ENCODE assay signal across 8 mouse cellular contexts in the genomic region with DNA sequence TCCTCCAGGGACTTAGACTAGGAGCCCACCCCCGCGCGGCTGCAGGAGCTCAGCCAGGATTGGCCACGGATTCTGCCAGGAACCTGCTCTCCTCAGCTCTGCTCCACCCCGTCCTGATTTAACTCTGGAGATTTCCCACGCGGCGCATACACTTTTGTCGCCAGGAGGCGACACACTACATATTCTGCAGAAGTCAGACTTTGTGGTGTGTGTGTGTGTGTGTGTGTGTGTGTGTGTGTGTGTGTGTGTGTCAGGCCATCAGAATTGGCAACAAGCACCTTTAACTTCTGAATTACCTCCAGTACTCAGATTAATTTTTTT. TPM values are rescaled to one million over a fixed set of nuclear protein-coding genes. Genes with fewer than 3 reads are reported as not detected.
A peak's percentile ranks its signal among the peaks of the same experiment; 100 is the strongest.
DNase-seq lines count a peak whose midpoint lies in the region; ATAC-seq lines count a peak whose summit lies in the region.

No protein-coding gene starts in this region.

- H3K4me1 ChIP-seq in lung, embryonic 15.5 days = peaks cover 13% of the 10 kb centered on the region; the same call in 1 of the 2 replicates

- H3K4me3 ChIP-seq in lung, embryonic 15.5 days = 0 out of 2 replicates have a peak overlapping the region, but pooled peaks have one; percentile 9

- no peaks in the 10 kb centered on the region for H3K9me3 ChIP-seq in lung, embryonic 15.5 days

- H3K4me2 ChIP-seq in lung, embryonic 15.5 days = peak overlapping the region; percentile 40

- peak; percentile 95 for DNase-seq in ES-CJ7 (ENCODE audit: low read depth, low spot score)
- DNase-seq in cerebellum, adult 8-10 months = peak; percentile 71
- DNase-seq in forelimb bud, embryonic 11.5 days (ENCODE audit: low read depth, low spot score) = peak; percentile 80
- peak; percentile 87 for DNase-seq in heart, postnatal 4 days
- peak; percentile 84 for DNase-seq in layer of hippocampus, adult 9-11 months
- peak; percentile 75 for DNase-seq in ovary, postnatal 14 days (ENCODE audit: low spot score)
- peak; percentile 60 to 61 for DNase-seq in thymus, postnatal 36 days

- peak; percentile 32 for ATAC-seq in lung, embryonic 15.5 days (ENCODE audit: borderline replicate concordance, extremely low read depth, low FRiP score, low TSS enrichment)

- 1% methylated on average over 10 of the region's 10 CpGs for WGBS in lung, embryonic 15.5 days

- no peaks in the 10 kb centered on the region for H3K36me3 ChIP-seq in lung, embryonic 15.5 days

- H3K9ac ChIP-seq in lung, embryonic 15.5 days = no peak overlapping the region

- no peaks in the 10 kb centered on the region for H3K27me3 ChIP-seq in lung, embryonic 15.5 days

- H3K27ac ChIP-seq in lung, embryonic 15.5 days = 0 out of 2 replicates have a peak overlapping the region, but pooled peaks have one; percentile 15

RNA-seq across cellular contexts. Expression of a gene that starts 10.0 kb away (rescaled TPM):
- under 1 TPM in 1 of 2 experiments, not detected in 1; 0.21 TPM for total RNA-seq in heart, postnatal 4 days (2021)
- 1.8 and 2.5 TPM in 2 replicates for polyA plus RNA-seq in lung, embryonic 15.5 days (2015; fragmentation: Nextera tagmentation; extraction: Ambion mirVana)

RNA-seq across cellular contexts. Expression of a gene that starts 23.2 kb away (rescaled TPM):
- total RNA-seq in heart, postnatal 4 days (2021) = 100 to 1,000 TPM; 422 to 490 TPM
- polyA plus RNA-seq in lung, embryonic 15.5 days (2015; fragmentation: Nextera tagmentation; extraction: Ambion mirVana) = 1,625 and 1,841 TPM in 2 replicates

RNA-seq across cellular contexts. Expression of a gene that starts 38.2 kb away (rescaled TPM):
- total RNA-seq in heart, postnatal 4 days (2021) = 10 to 100 TPM; 54.2 to 56.5 TPM
- polyA plus RNA-seq in lung, embryonic 15.5 days (2015; fragmentation: Nextera tagmentation; extraction: Ambion mirVana) = 205 and 213 TPM in 2 replicates

RNA-seq across cellular contexts. Expression of a gene that starts 46.0 kb away (rescaled TPM):
- 1 to 10 TPM; 8.7 to 9.6 TPM for total RNA-seq in heart, postnatal 4 days (2021)
- polyA plus RNA-seq in lung, embryonic 15.5 days (2015; fragmentation: Nextera tagmentation; extraction: Ambion mirVana) = 37.3 and 39.1 TPM in 2 replicates

RNA-seq across cellular contexts. Expression of a gene that starts 49.7 kb away (rescaled TPM):
- 100 to 1,000 TPM; 882 to 898 TPM for total RNA-seq in heart, postnatal 4 days (2021)
- polyA plus RNA-seq in lung, embryonic 15.5 days (2015; fragmentation: Nextera tagmentation; extraction: Ambion mirVana) = 51.1 and 55.3 TPM in 2 replicates

Comparison
In these comparisons a context has a peak if more than half of its experiments do, and no peak if none do; other contexts are left out.
1. Peak in every context shown above with its lines: DNase-seq, ATAC-seq, H3K4me3 ChIP-seq and H3K27ac ChIP-seq.